Mouse (Mus musculus): ENCODE measurements around the gene Rfwd3.
"Not testable (repeated sequence)": the region's sequence is repeated elsewhere in the genome, so short reads cannot be mapped to it uniquely, and the experiment has no call there.

Rfwd3 gene

DNA sequence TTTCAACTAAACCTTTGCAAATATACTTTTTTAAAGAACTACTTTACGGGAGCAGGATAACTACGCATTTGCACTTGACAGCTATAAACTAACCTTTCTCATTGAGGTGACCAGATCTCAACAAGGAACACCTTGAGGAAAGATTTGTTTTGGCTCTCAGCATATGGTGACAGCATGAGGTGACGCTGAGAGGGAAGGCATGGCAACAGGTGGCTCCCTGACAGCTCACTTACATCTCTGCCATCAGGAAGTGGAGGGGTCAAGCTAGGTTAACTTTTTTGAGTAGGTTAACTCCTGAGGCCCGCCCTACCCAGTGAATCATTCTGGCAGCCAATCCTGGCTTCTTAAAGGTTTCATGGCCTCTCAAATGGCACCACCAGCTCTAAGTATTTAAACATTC, 14.4 kb downstream of the Rfwd3 start:
- in situ Hi-C loops (cut with MboI), result no loop called here

DNA sequence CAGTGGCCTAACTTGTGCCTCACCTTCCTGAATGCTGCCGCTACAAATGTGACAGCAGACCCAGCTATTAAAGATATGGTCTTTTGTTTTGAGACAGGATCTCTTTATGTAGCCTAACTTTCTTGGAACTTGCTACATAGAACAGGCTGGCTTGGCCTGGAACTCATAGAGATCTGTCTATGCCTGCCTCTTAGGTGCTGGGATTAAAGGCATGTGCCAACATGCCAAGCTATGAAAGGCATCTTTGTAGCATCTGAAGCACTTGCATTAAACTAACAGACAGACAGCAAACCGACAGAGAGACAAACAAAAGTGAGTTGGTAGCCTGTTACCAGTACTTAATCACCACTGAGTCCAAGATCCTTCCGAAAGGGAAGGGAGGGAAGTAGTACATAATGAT, 17.9 kb downstream of the Rfwd3 start:
- in situ Hi-C loops (cut with MboI), result no loop called here

DNA sequence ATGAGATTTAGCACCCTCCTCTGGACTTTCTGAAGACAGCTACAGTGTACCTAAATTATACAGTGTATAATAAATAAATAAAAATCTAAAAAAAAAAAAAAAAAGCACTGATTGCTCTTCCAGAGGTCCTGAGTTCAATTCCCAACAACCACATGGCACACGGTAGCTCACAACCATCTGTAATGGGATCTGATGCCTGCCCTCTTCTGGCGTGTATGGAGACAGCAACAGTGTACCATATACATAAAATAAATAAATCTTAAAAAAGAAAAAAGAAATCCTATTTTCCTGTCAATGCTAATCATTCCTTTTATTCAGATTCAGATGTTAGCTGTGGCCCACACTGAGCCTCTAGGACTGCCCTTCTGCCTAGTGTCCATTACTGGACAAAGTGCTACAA, 31.7 kb downstream of the Rfwd3 start:
- in situ Hi-C loops (cut with MboI), result no loop called here

DNA sequence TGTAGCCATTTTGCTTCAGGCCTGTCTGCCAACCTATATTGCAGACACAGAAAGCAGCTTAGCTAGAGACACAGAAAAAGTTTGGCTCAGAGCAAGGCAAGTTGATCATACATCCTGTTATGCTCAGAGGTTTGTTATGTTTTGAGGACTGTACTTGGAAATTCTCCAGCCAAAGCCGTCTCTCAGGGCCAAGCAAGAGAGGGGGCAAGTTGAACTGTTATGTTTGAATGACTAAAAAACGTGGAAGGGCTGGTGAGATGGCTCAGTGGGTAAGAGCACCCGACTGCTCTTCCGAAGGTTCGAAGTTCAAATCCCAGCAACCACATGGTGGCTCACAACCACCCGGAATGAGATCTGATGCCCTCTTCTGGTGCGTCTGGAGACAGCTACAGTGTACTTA, 33.9 kb downstream of the Rfwd3 start:
- in situ Hi-C loops (cut with MboI), result not testable (repeated sequence)

DNA sequence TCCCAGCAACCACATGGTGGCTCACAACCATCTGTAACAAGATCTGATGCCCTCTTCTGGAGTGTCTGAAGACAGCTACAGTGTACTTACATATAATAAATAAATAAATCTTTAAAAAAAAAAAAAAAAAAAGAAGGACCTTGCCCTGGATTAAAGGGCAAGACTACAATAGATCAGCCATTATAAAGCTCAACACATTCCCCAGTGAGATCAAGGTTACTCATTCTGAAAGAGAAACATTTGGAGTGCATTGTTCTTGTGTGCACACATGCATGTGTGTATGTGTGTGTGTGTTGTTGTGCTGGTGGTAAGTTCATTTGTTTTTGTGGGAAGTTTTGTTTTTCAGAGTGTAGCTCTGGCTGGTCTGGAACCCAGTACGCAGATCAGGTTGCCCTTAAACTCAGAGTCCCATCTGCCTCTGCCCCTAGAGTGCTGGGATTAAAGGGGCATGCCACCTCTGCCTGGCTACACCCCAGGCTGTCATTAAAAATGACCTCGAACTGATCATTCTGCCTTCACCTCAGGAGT, 35.3 kb downstream of the Rfwd3 start:
- in situ Hi-C loops (cut with MboI), result no loop called here

DNA sequence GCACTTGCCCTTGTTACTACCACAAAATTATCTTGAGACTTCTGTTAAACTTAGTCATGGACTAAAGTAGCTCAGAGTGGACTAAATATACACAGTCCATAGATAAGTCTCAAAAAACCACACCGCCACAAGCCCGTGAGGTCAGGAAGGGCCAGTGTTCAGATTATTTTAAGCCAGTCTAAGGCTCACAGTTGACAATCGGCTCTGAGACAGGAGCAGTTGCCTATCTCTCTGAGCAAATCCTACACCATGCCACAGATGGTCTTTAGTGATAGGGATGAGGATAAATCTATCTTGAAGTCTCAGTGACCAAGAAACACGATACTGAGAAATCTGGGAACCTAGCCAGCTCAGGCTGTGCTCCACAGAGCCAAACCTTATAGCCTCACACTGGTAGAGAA, 38.0 kb downstream of the Rfwd3 start:
- in situ Hi-C loops (cut with MboI), result no loop called here

DNA sequence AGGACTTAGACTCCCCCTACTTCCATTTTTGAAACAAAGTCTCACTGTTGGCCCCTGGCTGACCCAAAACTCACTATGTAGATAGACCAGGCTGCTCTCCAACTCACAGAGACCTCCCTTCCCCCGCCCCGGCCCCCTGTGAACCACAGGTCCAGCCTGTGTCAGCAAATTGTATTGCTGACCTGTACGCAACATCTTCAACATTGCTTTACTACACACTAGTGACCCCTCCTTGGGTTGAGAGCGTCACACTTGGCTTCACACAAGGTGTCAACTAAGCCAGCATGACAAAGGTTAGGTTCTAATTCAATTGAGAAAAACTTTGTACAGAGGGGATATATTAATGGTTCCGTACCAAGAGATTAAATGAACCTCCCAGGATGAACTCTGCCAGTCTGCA, 39.8 kb downstream of the Rfwd3 start:
- in situ Hi-C loops (cut with MboI), result no loop called here

DNA sequence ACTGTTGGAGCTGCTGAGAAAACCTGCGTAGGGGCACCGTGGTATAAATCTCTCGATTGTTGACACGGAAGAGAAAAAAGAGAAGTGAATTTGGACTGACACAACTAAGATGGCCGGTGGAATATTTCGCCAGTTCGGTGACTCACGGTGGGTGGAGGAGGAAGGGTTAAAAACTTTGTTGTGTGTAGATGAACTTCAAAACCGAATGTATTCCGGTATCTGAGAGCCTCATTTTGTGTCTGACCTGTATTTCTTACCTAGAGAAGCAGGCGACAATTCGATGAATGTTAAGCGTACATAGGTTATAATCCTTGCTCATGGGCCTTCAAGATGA, 40.6 kb downstream of the Rfwd3 start:
- in situ Hi-C loops (cut with MboI), result no loop called here

DNA sequence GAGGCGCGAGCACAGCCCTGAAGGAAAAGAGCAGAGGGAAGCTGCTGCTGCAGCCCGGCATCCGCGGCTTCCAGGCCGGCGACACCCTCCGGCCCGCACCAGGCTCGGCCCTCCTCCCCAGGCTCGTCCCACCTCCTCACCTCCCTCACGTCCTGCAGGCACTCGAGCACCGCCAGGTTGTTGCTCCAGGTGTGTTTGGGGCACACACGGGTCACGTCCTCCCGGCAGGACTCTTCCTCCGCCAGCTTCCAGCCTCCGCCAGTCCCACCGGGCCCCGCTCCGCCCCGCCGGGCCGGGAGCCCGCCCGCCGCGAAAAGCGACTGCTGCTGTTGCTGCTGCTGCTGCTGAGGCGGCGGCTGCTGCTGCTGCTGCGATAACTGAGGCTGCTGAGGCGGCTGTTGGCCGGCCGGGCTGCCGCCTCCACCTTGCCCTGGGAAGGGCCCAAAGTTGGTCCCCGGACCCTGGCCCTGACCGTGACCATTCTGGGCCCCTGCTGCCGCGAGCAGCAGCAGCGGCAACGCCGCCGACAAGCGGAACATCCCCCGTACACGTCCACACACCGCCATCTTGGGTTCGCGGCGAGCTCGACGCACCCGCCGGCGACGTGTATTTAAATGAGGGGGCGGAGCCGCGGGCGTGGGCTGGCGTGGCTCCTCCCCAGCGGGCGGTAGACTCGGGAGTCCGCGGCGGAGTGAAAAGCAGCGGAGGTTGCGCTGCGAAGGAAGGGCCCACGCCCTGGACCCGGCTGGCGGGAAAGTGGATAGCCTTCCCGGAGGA, 41.2 kb downstream of the Rfwd3 start, which contains the start of gene Glg1:
Gene Glg1, minus strand, starts transcription at position 586 of the 777 bp plus-strand sequence.
- in situ Hi-C loops (cut with MboI), result no loop called here

DNA sequence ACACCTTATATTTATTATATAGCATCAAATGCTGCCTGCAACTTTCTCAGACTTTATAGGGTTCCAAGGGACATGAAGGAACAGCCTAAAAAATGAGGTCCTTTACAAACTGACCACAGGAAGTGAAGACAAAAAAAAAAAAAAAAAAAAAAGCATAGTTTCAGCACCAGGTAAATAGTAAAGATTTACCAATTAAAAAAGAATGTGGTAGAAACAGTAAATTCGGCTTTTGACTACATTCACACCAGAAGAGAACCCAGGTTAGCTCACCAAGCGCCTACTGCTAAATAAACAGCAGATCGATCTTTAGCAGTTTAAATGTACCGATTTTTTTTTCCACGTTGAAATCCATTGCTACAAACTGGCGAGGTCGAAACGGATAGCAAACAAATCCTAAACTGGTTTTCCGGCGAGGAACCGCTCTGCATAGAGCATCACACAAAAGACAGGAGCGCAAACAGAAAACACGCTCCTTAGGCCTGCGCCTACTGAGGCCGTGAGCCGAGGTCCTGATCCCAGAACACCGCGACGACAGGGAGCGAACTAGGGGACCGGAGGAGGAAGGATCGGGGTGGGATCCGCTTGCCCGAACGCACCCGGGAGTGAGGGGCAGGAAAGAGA, 41.9 kb downstream of the Rfwd3 start:
- in situ Hi-C loops (cut with MboI), result no loop called here

DNA sequence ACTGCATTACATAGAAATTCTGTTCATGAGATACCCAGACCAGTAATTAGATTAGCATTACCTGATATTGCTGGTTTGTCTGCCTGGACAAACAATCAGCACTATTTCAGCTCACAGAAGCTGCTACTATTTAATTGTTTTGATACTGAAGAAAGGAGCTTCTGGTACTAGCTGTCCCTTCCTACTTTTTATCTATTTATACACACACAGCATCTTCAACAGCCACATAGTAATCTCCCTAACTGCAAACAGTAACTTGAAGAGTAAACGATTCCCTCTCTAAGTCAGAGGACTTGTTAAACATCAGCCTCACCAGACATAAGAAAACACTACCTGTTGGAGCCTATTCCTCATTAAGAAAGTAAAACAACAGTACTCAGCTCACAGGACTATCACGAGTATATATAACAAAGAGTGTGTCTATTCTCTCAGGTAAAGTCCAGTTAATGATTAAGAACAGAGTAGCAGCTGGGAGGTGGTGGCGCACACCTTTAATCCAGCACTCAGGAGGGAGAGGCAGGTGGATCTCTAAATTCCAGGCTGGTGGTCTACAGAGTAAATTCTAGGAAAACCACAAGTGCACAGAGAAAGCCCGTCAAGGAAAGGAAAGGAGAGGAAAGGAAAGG, 47.4 kb downstream of the Rfwd3 start:
- in situ Hi-C loops (cut with MboI), result no loop called here

DNA sequence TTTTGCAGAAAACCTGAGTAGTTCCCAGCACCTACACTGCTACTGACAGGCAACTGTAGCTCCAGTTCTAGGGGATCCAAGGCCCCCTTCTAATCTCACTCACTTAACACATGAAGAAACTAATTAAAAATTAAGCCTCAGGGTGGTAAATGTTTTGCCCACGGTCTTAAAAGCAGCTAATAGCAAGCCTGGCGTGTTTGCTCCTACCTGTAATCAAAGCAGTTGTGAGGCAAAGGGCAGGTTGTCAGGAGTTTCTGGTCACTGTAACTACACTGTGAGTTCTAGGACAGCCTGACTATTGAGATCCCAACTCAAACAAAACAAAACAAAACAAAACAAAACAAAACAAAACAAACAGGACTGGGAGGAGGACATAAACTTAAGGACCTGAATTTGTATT, 49.9 kb downstream of the Rfwd3 start:
- in situ Hi-C loops (cut with MboI), result no loop called here

DNA sequence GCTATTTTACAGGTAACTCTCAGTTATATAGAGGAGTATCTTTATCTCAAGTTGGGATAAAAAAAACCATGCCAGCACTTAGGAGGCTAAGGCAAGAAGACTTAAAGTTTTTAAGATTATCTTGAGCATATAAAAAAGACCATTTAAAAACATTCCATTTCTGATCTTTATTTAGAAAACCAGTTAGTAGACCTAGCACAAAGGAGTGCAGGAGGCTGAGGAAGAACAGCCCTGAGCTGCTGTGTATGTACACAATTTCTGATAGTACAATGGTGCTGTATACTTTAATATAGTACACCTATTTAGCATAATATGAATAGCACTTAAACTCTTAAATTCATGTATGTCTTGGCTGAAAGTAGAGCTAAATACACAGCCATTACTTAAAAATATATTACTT, 51.9 kb downstream of the Rfwd3 start:
- in situ Hi-C loops (cut with MboI), result no loop called here

DNA sequence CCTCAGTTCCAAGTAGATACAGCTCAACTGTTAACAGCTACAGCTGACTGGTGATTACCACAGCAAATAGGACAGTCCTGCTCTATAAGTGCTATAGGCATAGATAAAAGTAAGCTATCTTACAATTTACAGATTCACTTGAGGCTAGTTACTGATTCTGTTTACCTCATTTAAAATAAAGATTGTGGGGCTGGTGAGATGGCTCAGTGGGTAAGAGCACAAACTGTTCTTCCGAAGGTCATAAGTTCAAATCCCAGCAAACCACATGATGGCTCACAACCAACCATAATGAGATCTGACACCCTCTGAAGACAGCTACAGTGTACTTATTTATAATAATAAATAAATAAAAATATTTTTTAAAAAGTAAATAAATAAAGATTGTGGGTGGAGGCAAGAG, 53.2 kb downstream of the Rfwd3 start:
- in situ Hi-C loops (cut with MboI), result not testable (repeated sequence)

DNA sequence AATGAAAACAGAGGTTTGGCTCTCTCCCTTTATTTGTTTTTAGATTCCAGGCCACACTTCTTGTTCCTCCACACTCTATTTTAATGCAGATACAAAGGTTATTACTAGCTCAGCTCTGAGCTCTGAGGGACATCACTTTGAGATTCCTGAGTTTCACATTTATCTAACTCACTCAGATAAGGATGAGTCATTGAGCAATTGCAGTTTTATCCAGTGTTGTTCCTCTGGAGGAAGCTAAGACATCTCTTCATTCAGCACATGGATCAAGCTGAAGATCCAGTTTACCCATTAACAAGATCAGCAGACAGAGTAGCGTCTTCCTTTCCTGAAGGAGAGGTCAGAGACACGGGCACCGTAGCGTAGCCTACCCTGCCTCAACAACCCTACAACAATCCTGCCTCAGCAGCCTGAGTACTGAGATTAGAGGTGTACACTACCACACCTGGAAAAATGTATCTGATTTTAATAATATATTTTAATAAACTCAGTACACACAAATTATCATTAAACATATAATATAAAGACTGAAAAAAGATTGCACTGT, 53.7 kb downstream of the Rfwd3 start:
- in situ Hi-C loops (cut with MboI), result no loop called here

DNA sequence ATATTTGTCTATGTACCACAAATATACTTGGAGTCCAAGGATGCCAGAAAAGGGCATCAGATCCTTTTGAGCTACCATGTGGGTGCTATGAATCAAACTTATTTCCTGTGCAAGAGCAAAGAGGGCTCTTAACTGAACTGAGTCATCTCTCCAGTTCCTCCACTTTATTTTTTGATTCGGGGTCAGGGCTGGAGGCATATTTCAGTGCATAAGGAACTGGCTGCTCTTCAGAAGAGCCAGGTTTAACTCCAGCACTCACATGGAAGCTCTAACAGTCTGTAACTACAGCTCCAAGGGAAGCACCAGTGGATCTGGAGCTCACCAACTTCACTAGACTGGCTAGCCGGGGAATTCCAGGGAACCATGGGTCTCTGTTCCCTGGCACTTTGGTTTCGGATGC, 62.7 kb downstream of the Rfwd3 start:
- in situ Hi-C loops (cut with MboI), result no loop called here

DNA sequence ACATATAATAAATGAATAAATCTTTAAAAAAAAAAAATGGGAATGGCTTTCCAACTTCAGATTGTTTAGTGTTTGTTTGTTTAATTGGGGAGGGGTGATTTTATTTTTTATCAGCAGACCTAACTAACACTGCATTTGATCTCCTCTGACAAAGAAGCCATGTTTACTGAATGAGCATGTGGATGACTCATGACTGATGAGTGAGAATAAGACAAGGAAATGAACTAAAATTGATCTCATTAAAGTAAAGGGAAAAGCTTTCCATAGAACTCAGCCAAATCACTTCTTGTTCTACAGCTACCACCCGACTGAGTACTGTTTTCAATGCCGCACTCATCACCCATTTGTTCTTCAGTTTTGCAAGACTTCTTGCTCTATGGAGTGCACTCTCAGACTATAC, 66.3 kb downstream of the Rfwd3 start:
- in situ Hi-C loops (cut with MboI), result no loop called here

DNA sequence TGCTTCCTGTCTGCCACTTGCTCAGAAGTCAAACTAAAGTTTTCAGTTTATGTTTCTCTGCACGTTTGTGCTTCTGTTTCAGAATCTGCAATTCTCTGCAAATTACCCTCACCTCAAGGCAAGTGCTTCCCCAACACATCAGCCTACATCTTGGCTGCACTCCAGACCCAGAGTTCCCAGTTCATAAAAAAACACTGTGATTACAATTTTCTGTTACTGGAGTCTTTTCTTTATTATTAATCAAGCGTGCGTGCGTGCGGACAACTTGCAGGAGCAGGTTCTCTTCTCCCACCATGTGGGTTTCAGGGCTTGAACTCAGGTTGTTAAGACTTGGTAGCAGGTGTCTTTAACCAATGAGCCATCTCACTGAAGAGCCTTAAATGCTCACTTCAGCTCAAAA, 75.9 kb downstream of the Rfwd3 start:
- in situ Hi-C loops (cut with MboI), result no loop called here

Data from mature B cell (primary cell).